Mouse (Mus musculus) neutrophil, adult 83 days (primary cell): ENCODE measurements around the gene Grb10. TPM values are rescaled to one million over a fixed set of nuclear protein-coding genes. Genes with fewer than 3 reads are reported as not detected.

Experiments
- total RNA-seq, 2 experiments: library from RNA; stranded (reverse); gene quantifications; one replicate each; pipeline ENCODE4 v1.2.4; 2023

Grb10 gene
- total RNA-seq: 1 to 10 TPM; 1.4 to 3.1 TPM

GRCm38 (mm10) chr11:12038470-12038985, at the start of gene Grb10:
Gene Grb10 (minus strand): TSS chr11:12038683.

GRCm38 (mm10) chr11:11897645-11898357, 140.7 kb downstream of the Grb10 start, which contains the start of gene Ddc:
Gene Ddc (minus strand): TSS chr11:11898144.

Other genes with a start within 250 kb of the Grb10 start
- gene Fignl1, start 229.7 kb downstream of the Grb10 start, total RNA-seq: 10 to 100 TPM; 20.3 to 21.4 TPM
- gene Ddc, start 140.5 kb downstream of the Grb10 start, total RNA-seq: not detected